Mouse (Mus musculus) neural tube, postnatal 0 days (tissue): ENCODE measurements around the gene Pcsk1. TPM values are rescaled to one million over a fixed set of nuclear protein-coding genes. Genes with fewer than 3 reads are reported as not detected.

Experiments used
- polyA plus RNA-seq: library from polyadenylated mRNA; unstranded; fragments of >200 nt; fragmentation: Nextera tagmentation; extraction: Ambion mirVana; gene quantifications from 2 replicates; pipeline ENCODE4 v1.2.1, GENCODE M21; 2015

The Pcsk1 gene
- polyA plus RNA-seq: 3.4 and 3.7 TPM in 2 replicates

DNA sequence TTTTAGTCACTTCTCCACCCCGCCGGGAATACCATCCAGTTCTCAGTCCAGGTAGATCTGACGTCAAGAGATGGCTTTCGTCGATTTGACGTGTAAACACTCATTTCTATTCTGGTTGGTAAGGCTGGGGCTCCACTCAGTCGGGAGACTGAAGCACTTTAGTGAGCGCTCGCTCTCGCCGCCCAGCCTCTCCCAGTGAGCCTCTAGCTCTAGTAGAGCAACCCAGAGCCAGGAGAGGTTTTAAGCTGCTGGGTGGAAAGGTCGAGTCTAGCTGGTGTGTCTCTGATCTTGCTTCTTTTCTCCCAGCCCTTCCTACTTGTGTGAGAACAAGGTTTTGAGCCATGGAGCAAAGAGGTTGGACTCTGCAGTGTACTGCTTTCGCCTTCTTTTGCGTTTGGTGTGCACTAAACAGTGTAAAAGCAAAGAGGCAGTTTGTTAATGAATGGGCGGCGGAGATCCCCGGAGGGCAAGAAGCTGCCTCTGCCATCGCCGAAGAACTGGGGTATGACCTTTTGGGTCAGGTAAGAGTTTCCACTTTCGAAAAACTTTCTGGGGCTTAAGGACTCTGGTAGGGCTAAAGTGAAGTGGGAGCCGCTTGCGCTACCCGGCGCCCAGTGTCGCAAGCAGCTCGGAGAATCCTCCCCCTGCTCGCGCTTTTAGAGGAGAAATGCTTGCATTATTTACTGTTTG is at the start of gene Pcsk1:
Gene Pcsk1 (plus strand): TSS at position 106 of the 690 bp plus-strand sequence.

